Mouse (Mus musculus) neural tube, embryonic 14.5 days (tissue): Measurements from ENCODE around the gene Ccdc115. TPM values are rescaled to one million over a fixed set of nuclear protein-coding genes. Genes with fewer than 3 reads are reported as not detected.
A peak's percentile ranks its signal among the peaks of the same experiment; 100 is the strongest.

Experiments used
- ATAC-seq: fragments of 200-750 bp; cut with Nextera tagmentation; 2 replicates; pipeline ENCODE4 v1.8.0; 2017; ENCODE audit warnings: low read depth, mild to moderate bottlenecking, moderate TSS enrichment, moderate library complexity
- H3K27ac ChIP-seq: fragments of 300-500 bp; sonication (generic); 2 replicates; pipeline ENCODE4 v1.5.1; 2014; ENCODE audit warnings: low read depth, mild to moderate bottlenecking, control low read depth, low read length, moderate library complexity, mixed read lengths
- H3K27me3 ChIP-seq: fragments of 300-500 bp; sonication (generic); 2 replicates; pipeline ENCODE4 v1.6.1; 2014; ENCODE audit warnings: low read length; ENCODE audit not compliant: control insufficient read depth, insufficient read depth
- H3K36me3 ChIP-seq: fragments of 300-500 bp; sonication (generic); 2 replicates; pipeline ENCODE4 v1.6.1; 2014; ENCODE audit warnings: low read length, mixed read lengths; ENCODE audit not compliant: control insufficient read depth, insufficient read depth
- H3K4me1 ChIP-seq: fragments of 300-500 bp; sonication (generic); 2 replicates; pipeline ENCODE4 v1.6.1; 2014; ENCODE audit warnings: low read length; ENCODE audit not compliant: control insufficient read depth, insufficient read depth
- H3K4me2 ChIP-seq: fragments of 300-500 bp; sonication (generic); 2 replicates; pipeline ENCODE4 v1.6.1; 2014; ENCODE audit warnings: mild to moderate bottlenecking, low read depth, low read length, control low read depth
- H3K4me3 ChIP-seq: fragments of 300-500 bp; sonication (generic); 2 replicates; pipeline ENCODE4 v1.5.1; 2014; ENCODE audit warnings: low read depth, low read length, control low read depth, mixed read lengths
- H3K9ac ChIP-seq: fragments of 300-500 bp; sonication (generic); replicated peaks from 2 replicates; pipeline ENCODE4 v1.6.1; 2014; ENCODE audit warnings: low read depth, mild to moderate bottlenecking, control low read depth, low read length, mixed read lengths
- H3K9me3 ChIP-seq: fragments of 300-500 bp; sonication (generic); 2 replicates; pipeline ENCODE4 v1.6.1; 2016; ENCODE audit warnings: low read length; ENCODE audit not compliant: control insufficient read depth
- WGBS: fragments of 180-500 bp; shearing (Covaris S2); extraction: QIAGEN DNeasy Blood & Tissue Kit; methylation state at CpG from one replicate; pipeline ENCODE4 v1.1.7; 2014; 5-methylcytosine and 5-hydroxymethylcytosine counted together
- polyA plus RNA-seq: library from polyadenylated mRNA; unstranded; fragments of >200 nt; fragmentation: Nextera tagmentation; extraction: Ambion mirVana; gene quantifications from 2 replicates; pipeline ENCODE4 v1.2.1, GENCODE M21; 2014

The Ccdc115 gene
- polyA plus RNA-seq, result 64.4 and 65.2 TPM in 2 replicates

- peak within 1 kb of the TSS; percentile 67 for H3K4me2 ChIP-seq
- peak within 1 kb of the TSS; percentile 55 for H3K27ac ChIP-seq
- no peaks in the 10 kb centered on the region for H3K9me3 ChIP-seq
- ATAC-seq, result peak; percentile 96
- WGBS, result under 1% methylated on average over 48 of the region's 48 CpGs
- H3K27me3 ChIP-seq, result no peaks in the 10 kb centered on the region
- H3K4me1 ChIP-seq, result peaks cover 11% of the 10 kb centered on the region
- peak within 1 kb of the TSS; percentile 43 for H3K9ac ChIP-seq
- peak within 1 kb of the TSS; percentile 60 for H3K4me3 ChIP-seq
- peaks cover 17% of the 10 kb centered on the region for H3K36me3 ChIP-seq
These were observed at the start of gene Ccdc115, which contains the start of gene Imp4 for GRCm38 (mm10) chr1:34439215-34439960. Ccdc115 (minus strand) TSS chr1:34439672. Imp4 (plus strand) TSS chr1:34439851.

- no peaks in the 10 kb centered on the region for H3K9me3 ChIP-seq
- H3K4me1 ChIP-seq, result no peaks in the 10 kb centered on the region
- H3K36me3 ChIP-seq, result no peaks in the 10 kb centered on the region
- no peak overlapping the region for H3K27ac ChIP-seq
- H3K4me3 ChIP-seq, result no peak overlapping the region
- H3K27me3 ChIP-seq, result no peaks in the 10 kb centered on the region
- ATAC-seq, result no peak
- H3K9ac ChIP-seq, result no peak overlapping the region
- H3K4me2 ChIP-seq, result no peak overlapping the region
- WGBS, result 89% methylated on average over 3 of the region's 3 CpGs
These were observed 47.9 kb upstream of the Ccdc115 start for GRCm38 (mm10) chr1:34487383-34487782.

DNA sequence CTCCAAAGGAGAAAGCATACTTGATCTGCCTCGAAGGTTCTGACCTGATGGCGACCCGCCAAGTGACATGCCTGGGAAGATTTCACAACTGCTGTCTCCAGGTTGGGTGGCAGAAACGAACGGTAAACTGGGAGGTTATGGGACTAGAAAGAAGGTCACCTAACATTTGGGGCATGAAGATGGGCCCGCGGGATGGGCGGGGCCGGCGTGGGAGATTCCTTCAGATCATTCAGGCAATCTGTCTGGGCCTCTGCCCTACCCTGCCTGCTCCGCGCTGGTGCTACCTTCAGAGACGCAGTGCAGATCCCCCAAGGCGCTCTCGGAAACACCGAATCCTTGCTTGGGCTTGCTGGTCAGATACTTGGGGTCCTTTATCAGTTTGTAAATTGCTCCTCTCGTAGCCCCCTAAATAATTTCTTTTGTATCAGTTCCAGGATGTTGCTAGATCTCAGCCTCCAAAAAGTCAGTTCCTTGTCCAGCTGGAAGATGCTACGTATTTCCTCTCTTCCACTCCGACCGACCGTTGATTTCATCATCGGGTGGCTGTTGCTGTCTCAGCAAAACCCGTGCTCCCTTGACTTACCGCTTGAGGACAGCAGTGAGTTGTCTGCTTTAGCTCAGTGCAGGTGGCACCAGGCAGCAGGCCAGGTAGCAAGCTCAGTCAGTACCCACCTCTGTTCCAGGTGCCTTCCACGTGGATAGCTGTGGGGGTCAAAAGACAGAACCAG lies 46.2 kb upstream of the Ccdc115 start:
- no peaks in the 10 kb centered on the region for H3K36me3 ChIP-seq
- peak overlapping the region; percentile 16; the same call in 1 of the 2 replicates for H3K4me3 ChIP-seq
- H3K9ac ChIP-seq, result peak overlapping the region; percentile 34; the same call in 1 of the 2 replicates
- H3K4me2 ChIP-seq, result peak overlapping the region; percentile 47
- 9% methylated on average over 25 of the region's 25 CpGs for WGBS
- no peak overlapping the region for H3K27ac ChIP-seq
- H3K9me3 ChIP-seq, result no peaks in the 10 kb centered on the region
- peak; percentile 63 for ATAC-seq
- H3K4me1 ChIP-seq, result no peaks in the 10 kb centered on the region
- H3K27me3 ChIP-seq, result no peaks in the 10 kb centered on the region

DNA sequence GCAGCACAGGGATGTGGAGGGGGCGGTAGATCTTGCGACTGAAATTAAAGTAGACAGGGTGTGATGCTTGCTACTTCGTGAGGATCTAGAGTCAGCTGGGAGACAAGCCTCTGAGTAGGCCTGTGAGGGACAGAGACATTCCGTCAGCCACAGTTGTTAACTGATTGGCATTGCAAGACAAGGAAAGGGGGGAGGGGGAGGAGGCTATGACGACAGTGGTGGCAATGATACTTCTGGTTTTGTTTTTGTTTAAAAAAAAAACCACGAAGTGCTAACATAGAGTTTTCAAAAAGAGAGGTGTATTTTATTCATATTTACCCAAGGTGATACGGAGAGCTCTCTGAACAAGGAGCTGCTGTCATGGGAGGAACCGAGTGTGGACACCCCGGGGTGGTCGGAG lies 45.0 kb upstream of the Ccdc115 start:
- Histone ChIP-seq H3K36me3 (no peaks in the 10 kb centered on the region), H3K27me3 (no peaks in the 10 kb centered on the region), H3K4me3 (no peak overlapping the region), H3K27ac (no peak overlapping the region), H3K4me2 (no peak overlapping the region), H3K9ac (no peak overlapping the region), H3K9me3 (no peaks in the 10 kb centered on the region), H3K4me1 (no peaks in the 10 kb centered on the region)
- 74% methylated on average over 10 of the region's 10 CpGs for WGBS
- no peak for ATAC-seq

- no peaks in the 10 kb centered on the region for H3K27me3 ChIP-seq
- H3K36me3 ChIP-seq, result no peaks in the 10 kb centered on the region
- no peaks in the 10 kb centered on the region for H3K4me1 ChIP-seq
- H3K27ac ChIP-seq, result no peak overlapping the region
- 75% methylated on average over 5 of the region's 5 CpGs for WGBS
- H3K4me3 ChIP-seq, result no peak overlapping the region
- H3K4me2 ChIP-seq, result no peak overlapping the region
- no peaks in the 10 kb centered on the region for H3K9me3 ChIP-seq
- ATAC-seq, result no peak
- no peak overlapping the region for H3K9ac ChIP-seq
These were observed 42.6 kb upstream of the Ccdc115 start for GRCm38 (mm10) chr1:34481920-34482669.

- H3K27me3 ChIP-seq, result no peaks in the 10 kb centered on the region
- no peak overlapping the region for H3K27ac ChIP-seq
- no peak for ATAC-seq
- H3K4me3 ChIP-seq, result no peak overlapping the region
- H3K9ac ChIP-seq, result no peak overlapping the region
- H3K4me2 ChIP-seq, result no peak overlapping the region
- no peaks in the 10 kb centered on the region for H3K36me3 ChIP-seq
- no peaks in the 10 kb centered on the region for H3K4me1 ChIP-seq
- H3K9me3 ChIP-seq, result no peaks in the 10 kb centered on the region
- 75% methylated on average over 5 of the region's 5 CpGs for WGBS
These were observed 41.3 kb upstream of the Ccdc115 start for GRCm38 (mm10) chr1:34480801-34481200.

- H3K36me3 ChIP-seq, result no peaks in the 10 kb centered on the region
- no peak overlapping the region for H3K4me2 ChIP-seq
- H3K9ac ChIP-seq, result no peak overlapping the region
- H3K27me3 ChIP-seq, result no peaks in the 10 kb centered on the region
- H3K9me3 ChIP-seq, result no peaks in the 10 kb centered on the region
- H3K4me1 ChIP-seq, result no peaks in the 10 kb centered on the region
- no peak for ATAC-seq
- 73% methylated on average over 11 of the region's 11 CpGs for WGBS
- no peak overlapping the region for H3K27ac ChIP-seq
- H3K4me3 ChIP-seq, result no peak overlapping the region
These were observed 39.6 kb upstream of the Ccdc115 start for GRCm38 (mm10) chr1:34478891-34479655.

DNA sequence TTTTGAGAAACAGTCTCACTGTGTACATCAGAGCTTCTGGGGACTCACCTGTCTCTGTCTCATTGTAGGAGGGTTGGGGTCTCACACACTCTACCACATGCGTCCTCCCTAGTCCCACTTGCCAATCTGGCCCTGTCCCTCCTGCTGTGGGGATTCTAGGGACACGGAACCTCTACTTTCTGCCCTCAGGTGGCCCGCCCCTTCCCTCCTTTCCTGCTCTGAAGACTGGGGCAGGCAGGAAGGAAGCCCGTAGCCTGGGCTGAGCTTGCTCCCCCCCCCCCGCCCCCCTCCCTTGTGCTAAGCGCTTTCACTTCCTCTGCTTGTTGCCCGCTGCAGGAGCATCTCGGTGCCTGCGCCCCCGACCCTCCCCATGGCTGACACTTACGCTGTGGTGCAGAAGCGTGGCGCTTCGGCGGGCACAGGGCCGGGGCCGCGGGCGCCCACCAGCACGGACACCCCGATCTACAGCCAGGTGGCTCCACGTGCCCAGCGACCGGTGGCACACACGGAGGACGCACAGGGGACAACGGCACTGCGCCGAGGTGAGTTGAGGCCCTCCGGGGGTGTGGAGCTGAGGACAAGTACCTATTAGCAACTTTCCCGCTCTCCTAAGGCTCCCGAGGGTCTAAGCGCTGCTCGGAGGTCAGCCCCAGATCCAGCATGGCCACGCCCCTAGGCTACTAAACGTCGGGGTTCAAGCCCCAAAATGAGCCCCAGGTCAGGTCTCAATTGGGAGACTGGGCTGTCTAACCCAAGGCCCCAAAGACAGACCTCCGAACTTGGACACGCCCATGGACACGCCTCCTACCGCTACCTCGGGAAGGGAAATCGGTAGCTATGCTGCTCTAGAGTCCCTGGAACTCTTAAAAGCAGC lies 33.2 kb upstream of the Ccdc115 start:
- H3K27ac ChIP-seq, result no peak overlapping the region
- WGBS, result 1% methylated on average over 42 of the region's 43 CpGs
- ATAC-seq, result peak; percentile 60; the same call in 1 of the 2 replicates

More for the DNA sequence above, 33.2 kb upstream of the Ccdc115 start:
- no peaks in the 10 kb centered on the region for H3K36me3 ChIP-seq
- no peaks in the 10 kb centered on the region for H3K4me1 ChIP-seq
- no peaks in the 10 kb centered on the region for H3K9me3 ChIP-seq
- H3K4me3 ChIP-seq, result peak overlapping the region; percentile 38
- peaks cover 16% of the 10 kb centered on the region for H3K27me3 ChIP-seq
- peak overlapping the region; percentile 83 for H3K4me2 ChIP-seq
- H3K9ac ChIP-seq, result peak overlapping the region; percentile 44
